Mouse (Mus musculus): ENCODE results near the gene Slx4.

DNA sequence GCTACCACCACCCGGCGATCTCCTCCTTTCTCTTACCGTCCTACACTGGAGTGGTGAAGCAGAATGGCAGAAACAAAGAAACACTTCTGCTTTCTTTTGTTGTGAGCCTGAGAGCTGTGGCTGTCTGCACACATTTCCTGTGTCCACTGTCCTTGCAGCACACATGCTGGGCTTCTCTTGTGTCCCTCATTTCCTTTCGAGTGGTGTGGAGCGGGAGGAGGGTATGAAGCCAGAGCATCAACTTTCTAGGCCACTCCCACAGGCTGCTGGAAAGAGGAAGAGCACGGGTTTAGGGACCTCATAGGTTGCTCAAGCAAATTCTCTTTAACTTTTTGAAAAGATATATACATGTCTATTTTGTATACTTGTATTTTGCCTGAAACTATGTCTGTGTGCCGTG lies 74.4 kb downstream of the Slx4 start:
- TF ChIP-seq CTCF (conservative IDR thresholded peaks at IDR 0.05; ENCODE audit: insufficient read depth, insufficient read length, low read depth, low read length) (no peak), POLR2A (IDR thresholded peaks at IDR 0.05; ENCODE audit: low read depth, low read length) (no peak)

Data from kidney, adult 2 months (tissue).